Mouse (Mus musculus): Measurements from ENCODE around the gene Ank2. TPM values are rescaled to one million over a fixed set of nuclear protein-coding genes. Genes with fewer than 3 reads are reported as not detected.

The Ank2 gene
- polyA plus RNA-seq, 1 experiment from 2014 or later, result 16.6 TPM

DNA sequence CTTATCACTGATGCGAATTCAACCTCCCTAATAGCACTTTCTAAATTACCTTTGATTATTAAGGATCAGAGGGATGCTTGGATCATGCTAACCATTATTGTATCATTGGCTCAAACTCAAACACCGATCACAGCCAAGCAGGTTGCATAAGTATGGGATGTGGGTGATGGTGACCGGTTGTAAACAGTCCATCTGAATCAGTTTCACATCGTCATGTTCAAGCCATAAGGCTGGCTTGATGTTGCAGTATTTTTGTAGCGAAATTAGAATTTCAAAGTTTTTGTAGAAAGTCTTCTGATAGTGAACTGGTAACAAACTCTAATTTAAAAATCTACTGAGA, 310.4 kb downstream of the Ank2 start:
- Histone ChIP-seq H3K9ac (ENCODE audit: low read length) (no peak overlapping the region), H3K9me3 (ENCODE audit: control insufficient read depth, low read length) (no peaks in the 10 kb centered on the region), H3K36me3 (ENCODE audit: control insufficient read depth, insufficient read depth, low read length) (no peaks in the 10 kb centered on the region), H3K27me3 (ENCODE audit: control insufficient read depth, insufficient read depth, low read length) (no peaks in the 10 kb centered on the region), H3K4me3 (ENCODE audit: low read depth, low read length) (no peak overlapping the region), H3K27ac (replicated peaks; ENCODE audit: low read depth, low read length) (no peak overlapping the region), H3K4me1 (ENCODE audit: control insufficient read depth, insufficient read depth, low read length) (no peaks in the 10 kb centered on the region), H3K4me2 (ENCODE audit: low read depth, severe bottlenecking) (no peak overlapping the region)
- ATAC-seq (ENCODE audit: insufficient number of reproducible peaks, low FRiP score, low TSS enrichment, low read depth), result no peak
- DNase-seq (ENCODE audit: low spot score), result no peak
- WGBS, result 92% methylated on average over 5 of the region's 5 CpGs

DNA sequence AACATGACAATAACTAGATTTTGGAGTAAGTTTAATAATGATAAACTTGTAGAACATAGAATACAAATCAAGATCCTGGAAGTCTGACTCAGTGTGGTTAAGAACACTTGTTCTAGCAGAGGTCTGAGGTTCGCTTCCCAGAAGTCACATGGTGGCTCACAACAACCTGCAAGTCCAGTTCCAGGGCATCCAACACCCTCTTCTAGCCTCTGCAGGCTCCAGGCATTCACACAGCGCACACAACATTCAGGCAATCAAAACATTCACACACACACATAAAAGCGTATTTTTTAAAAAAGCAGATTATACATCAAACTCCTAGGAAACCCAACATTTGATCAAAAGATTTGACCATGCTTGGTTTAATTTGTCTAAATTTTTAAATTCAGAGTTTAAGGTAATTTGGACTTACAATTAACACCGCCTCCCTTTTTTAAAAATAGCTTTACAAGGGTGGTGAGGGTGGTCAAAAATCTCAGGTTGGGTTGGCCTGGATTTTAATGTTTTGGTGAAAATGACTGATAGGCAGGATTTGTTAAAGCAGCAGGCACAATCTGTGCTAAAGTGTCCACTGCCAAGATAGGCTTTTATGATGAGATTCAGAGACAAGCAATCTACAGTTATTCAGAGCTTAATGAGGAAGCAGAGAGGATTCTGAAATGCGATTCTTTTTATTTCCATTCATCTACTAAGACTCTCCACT, 310.9 kb downstream of the Ank2 start:
- WGBS, result 90% methylated on average over 5 of the region's 5 CpGs
- H3K36me3 ChIP-seq (ENCODE audit: control insufficient read depth, insufficient read depth, low read length), result no peaks in the 10 kb centered on the region
- no peak overlapping the region for H3K4me2 ChIP-seq (ENCODE audit: low read depth, severe bottlenecking)
- DNase-seq (ENCODE audit: low spot score) (no peak), ATAC-seq (ENCODE audit: insufficient number of reproducible peaks, low FRiP score, low TSS enrichment, low read depth) (no peak)
- H3K27me3 ChIP-seq (ENCODE audit: control insufficient read depth, insufficient read depth, low read length), result no peaks in the 10 kb centered on the region
- no peak overlapping the region for H3K4me3 ChIP-seq (ENCODE audit: low read depth, low read length)
- no peak overlapping the region for H3K27ac ChIP-seq (replicated peaks; ENCODE audit: low read depth, low read length)
- no peaks in the 10 kb centered on the region for H3K9me3 ChIP-seq (ENCODE audit: control insufficient read depth, low read length)
- no peak overlapping the region for H3K9ac ChIP-seq (ENCODE audit: low read length)
- H3K4me1 ChIP-seq (ENCODE audit: control insufficient read depth, insufficient read depth, low read length), result no peaks in the 10 kb centered on the region

DNA sequence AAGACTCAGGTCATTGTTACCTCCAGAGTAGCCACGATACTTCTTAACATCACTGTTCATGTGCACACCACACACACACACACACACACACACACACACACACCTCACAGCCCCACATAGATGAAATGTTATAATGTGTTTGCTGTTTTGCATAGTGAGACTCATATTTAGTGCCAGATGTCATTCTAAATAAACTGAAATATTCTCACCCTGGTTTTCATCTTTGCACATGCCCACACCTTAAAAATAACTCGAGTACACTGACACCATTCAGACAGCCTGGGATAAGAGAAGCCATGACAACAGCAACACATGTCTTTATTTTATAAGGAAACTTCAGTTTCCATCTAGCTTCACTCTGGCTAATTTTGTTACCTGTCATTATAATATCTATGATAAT, 312.1 kb downstream of the Ank2 start:
- no peak for DNase-seq (ENCODE audit: low spot score)
- Histone ChIP-seq H3K4me3 (ENCODE audit: low read depth, low read length) (no peak overlapping the region), H3K4me1 (ENCODE audit: control insufficient read depth, insufficient read depth, low read length) (no peaks in the 10 kb centered on the region), H3K27me3 (ENCODE audit: control insufficient read depth, insufficient read depth, low read length) (no peaks in the 10 kb centered on the region), H3K27ac (replicated peaks; ENCODE audit: low read depth, low read length) (no peak overlapping the region), H3K9me3 (ENCODE audit: control insufficient read depth, low read length) (no peaks in the 10 kb centered on the region), H3K9ac (ENCODE audit: low read length) (no peak overlapping the region), H3K36me3 (ENCODE audit: control insufficient read depth, insufficient read depth, low read length) (no peaks in the 10 kb centered on the region), H3K4me2 (ENCODE audit: low read depth, severe bottlenecking) (no peak overlapping the region)
- no peak for ATAC-seq (ENCODE audit: insufficient number of reproducible peaks, low FRiP score, low TSS enrichment, low read depth)
- 84% methylated on average over 2 of the region's 2 CpGs for WGBS

DNA sequence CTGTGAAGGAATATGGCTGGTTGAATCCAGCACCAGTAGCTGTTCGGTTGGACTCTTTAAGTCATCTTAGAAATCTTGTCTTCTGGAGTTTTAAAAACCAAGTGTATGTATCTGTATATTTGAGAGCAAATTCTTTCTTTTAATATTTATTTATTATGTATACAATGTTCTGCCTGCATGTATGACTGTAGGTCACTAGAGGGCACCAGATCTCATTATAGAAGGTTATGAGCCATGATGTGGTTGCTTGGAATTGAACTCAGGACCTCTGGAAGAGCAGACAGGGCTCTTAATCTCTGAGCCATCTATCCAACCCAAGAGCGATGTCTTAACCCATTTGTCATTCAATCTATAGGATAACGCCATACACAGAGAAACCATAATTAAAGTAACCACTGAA, 312.9 kb downstream of the Ank2 start:
- no peak for DNase-seq (ENCODE audit: low spot score)
- no peak for ATAC-seq (ENCODE audit: insufficient number of reproducible peaks, low FRiP score, low TSS enrichment, low read depth)
- WGBS, result 91% methylated on average over 3 of the region's 3 CpGs
- Histone ChIP-seq H3K36me3 (ENCODE audit: control insufficient read depth, insufficient read depth, low read length) (no peaks in the 10 kb centered on the region), H3K4me3 (ENCODE audit: low read depth, low read length) (no peak overlapping the region), H3K4me1 (ENCODE audit: control insufficient read depth, insufficient read depth, low read length) (no peaks in the 10 kb centered on the region), H3K4me2 (ENCODE audit: low read depth, severe bottlenecking) (no peak overlapping the region), H3K9me3 (ENCODE audit: control insufficient read depth, low read length) (no peaks in the 10 kb centered on the region), H3K27me3 (ENCODE audit: control insufficient read depth, insufficient read depth, low read length) (no peaks in the 10 kb centered on the region), H3K27ac (replicated peaks; ENCODE audit: low read depth, low read length) (no peak overlapping the region), H3K9ac (ENCODE audit: low read length) (no peak overlapping the region)

DNA sequence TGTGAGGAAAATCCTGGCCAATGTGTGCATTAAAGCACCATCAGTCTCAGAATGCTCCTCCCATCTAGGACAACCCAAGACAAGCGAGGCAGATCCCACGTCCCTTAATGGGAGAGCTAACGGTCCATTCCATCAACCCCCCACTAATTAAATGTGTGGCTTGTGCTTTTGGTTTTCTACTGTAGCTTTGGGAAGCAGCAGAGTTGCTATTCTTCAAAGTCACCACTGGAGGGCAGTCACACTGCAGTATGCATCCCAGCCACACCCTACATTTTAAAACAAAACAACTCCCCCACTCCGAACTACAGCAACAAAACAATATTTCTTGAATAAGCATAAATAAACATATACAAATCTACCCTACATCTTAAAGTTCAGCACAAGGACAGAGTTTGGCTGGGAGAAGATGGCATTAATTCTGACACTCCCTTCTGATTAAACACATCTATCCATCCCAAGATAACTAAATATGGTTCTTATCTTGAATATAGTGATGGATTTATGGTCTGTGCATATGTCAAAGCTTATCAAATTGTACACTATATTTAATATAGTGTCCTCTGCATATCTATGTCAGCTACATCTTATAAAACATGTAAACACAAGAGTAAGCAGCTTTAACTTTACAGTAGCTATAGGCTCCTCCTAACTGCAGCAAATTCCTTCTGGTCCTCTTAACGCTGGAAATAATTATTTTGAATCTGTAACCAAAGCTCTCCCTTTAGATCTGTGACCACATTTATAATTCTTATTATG, 315.0 kb downstream of the Ank2 start:
- no peak for ATAC-seq (ENCODE audit: insufficient number of reproducible peaks, low FRiP score, low TSS enrichment, low read depth)
- H3K27me3 ChIP-seq (ENCODE audit: control insufficient read depth, insufficient read depth, low read length), result no peaks in the 10 kb centered on the region
- H3K9ac ChIP-seq (ENCODE audit: low read length), result no peak overlapping the region
- H3K4me1 ChIP-seq (ENCODE audit: control insufficient read depth, insufficient read depth, low read length), result no peaks in the 10 kb centered on the region
- DNase-seq (ENCODE audit: low spot score), result no peak
- no peaks in the 10 kb centered on the region for H3K36me3 ChIP-seq (ENCODE audit: control insufficient read depth, insufficient read depth, low read length)
- no peak overlapping the region for H3K27ac ChIP-seq (replicated peaks; ENCODE audit: low read depth, low read length)
- no peak overlapping the region for H3K4me2 ChIP-seq (ENCODE audit: low read depth, severe bottlenecking)
- no peak overlapping the region for H3K4me3 ChIP-seq (ENCODE audit: low read depth, low read length)
- WGBS, result 20% methylated on average over 5 of the region's 5 CpGs
- no peaks in the 10 kb centered on the region for H3K9me3 ChIP-seq (ENCODE audit: control insufficient read depth, low read length)

DNA sequence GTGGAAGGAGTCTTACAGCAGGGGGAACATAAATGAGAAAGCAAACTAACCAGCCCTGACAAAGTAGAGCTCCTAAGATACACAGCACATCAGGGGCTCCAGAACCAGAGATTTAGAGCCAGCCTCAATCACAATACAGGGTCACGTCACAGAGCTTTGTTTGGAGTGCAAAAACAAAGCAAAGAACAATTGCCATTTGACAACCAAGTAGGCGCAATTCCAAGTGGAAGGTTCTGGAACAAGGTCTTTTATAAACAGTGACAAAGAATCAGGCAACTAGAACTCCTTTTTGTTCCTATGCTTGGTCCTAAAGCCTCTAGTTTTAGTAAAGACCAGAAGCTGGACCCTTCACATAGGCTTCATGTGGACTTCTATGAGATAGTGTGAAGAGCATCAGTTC, 326.5 kb downstream of the Ank2 start:
- ATAC-seq (ENCODE audit: insufficient number of reproducible peaks, low FRiP score, low TSS enrichment, low read depth) (no peak), DNase-seq (ENCODE audit: low spot score) (no peak)
- H3K4me3 ChIP-seq (ENCODE audit: low read depth, low read length), result no peak overlapping the region
- no peaks in the 10 kb centered on the region for H3K9me3 ChIP-seq (ENCODE audit: control insufficient read depth, low read length)
- no peak overlapping the region for H3K9ac ChIP-seq (ENCODE audit: low read length)
- no peaks in the 10 kb centered on the region for H3K4me1 ChIP-seq (ENCODE audit: control insufficient read depth, insufficient read depth, low read length)
- no peak overlapping the region for H3K4me2 ChIP-seq (ENCODE audit: low read depth, severe bottlenecking)
- WGBS, result 85% methylated on average over 2 of the region's 2 CpGs
- H3K27me3 ChIP-seq (ENCODE audit: control insufficient read depth, insufficient read depth, low read length), result no peaks in the 10 kb centered on the region
- H3K27ac ChIP-seq (replicated peaks; ENCODE audit: low read depth, low read length), result no peak overlapping the region
- no peaks in the 10 kb centered on the region for H3K36me3 ChIP-seq (ENCODE audit: control insufficient read depth, insufficient read depth, low read length)

DNA sequence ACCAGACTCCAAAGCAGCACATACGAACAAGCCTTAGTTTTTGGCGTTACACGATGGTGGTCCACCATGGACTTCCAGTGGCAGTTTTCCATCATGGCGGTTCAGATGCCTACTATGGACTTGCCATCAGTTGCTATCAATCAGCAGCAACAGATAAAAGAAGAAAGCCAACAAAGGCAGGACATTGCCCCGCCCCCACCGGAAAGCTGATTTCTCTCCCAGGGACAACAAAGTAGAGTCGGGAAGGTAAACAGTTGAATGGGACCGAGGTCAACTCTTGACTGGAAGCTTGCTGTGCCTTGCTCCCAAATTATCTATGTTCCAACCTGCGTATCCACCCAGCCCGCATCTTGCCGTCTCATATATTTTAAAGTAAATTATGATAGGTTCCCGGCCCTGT, 328.9 kb downstream of the Ank2 start:
- DNase-seq (ENCODE audit: low spot score) (no peak), ATAC-seq (ENCODE audit: insufficient number of reproducible peaks, low FRiP score, low TSS enrichment, low read depth) (no peak)
- Histone ChIP-seq H3K27ac (replicated peaks; ENCODE audit: low read depth, low read length) (no peak overlapping the region), H3K4me1 (ENCODE audit: control insufficient read depth, insufficient read depth, low read length) (no peaks in the 10 kb centered on the region), H3K9ac (ENCODE audit: low read length) (no peak overlapping the region), H3K9me3 (ENCODE audit: control insufficient read depth, low read length) (no peaks in the 10 kb centered on the region), H3K4me2 (ENCODE audit: low read depth, severe bottlenecking) (no peak overlapping the region), H3K27me3 (ENCODE audit: control insufficient read depth, insufficient read depth, low read length) (no peaks in the 10 kb centered on the region), H3K36me3 (ENCODE audit: control insufficient read depth, insufficient read depth, low read length) (no peaks in the 10 kb centered on the region), H3K4me3 (ENCODE audit: low read depth, low read length) (no peak overlapping the region)
- WGBS, result 89% methylated on average over 12 of the region's 12 CpGs

DNA sequence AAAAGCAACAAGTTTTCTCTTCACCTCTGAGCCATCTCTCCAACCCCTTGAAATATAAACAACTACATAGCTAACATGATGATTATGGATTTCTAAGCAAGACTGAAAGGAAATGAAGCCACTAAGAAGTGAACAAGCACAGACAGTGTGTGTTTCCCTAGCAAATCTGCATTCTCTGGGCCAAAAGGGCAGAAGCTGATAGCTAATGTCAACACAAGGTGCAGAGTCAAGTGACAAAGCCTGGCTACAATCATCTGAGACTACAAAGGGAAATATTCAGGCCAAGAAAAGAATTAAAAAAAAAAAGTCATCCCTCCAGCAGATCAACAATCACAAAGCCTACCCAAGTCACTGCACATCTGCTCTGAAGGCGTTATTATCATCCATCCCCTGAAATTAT, 330.0 kb downstream of the Ank2 start:
- no peak for DNase-seq (ENCODE audit: low spot score)
- ATAC-seq (ENCODE audit: insufficient number of reproducible peaks, low FRiP score, low TSS enrichment, low read depth), result no peak
- Histone ChIP-seq H3K27ac (replicated peaks; ENCODE audit: low read depth, low read length) (no peak overlapping the region), H3K4me2 (ENCODE audit: low read depth, severe bottlenecking) (no peak overlapping the region), H3K4me3 (ENCODE audit: low read depth, low read length) (no peak overlapping the region), H3K9ac (ENCODE audit: low read length) (no peak overlapping the region), H3K27me3 (ENCODE audit: control insufficient read depth, insufficient read depth, low read length) (no peaks in the 10 kb centered on the region), H3K9me3 (ENCODE audit: control insufficient read depth, low read length) (no peaks in the 10 kb centered on the region), H3K4me1 (ENCODE audit: control insufficient read depth, insufficient read depth, low read length) (no peaks in the 10 kb centered on the region), H3K36me3 (ENCODE audit: control insufficient read depth, insufficient read depth, low read length) (no peaks in the 10 kb centered on the region)
- 85% methylated on average over 1 of the region's 1 CpGs for WGBS

Data from limb, embryonic 11.5 days (tissue).